Mouse (Mus musculus): ENCODE measurements around the gene Cracr2a. TPM values are rescaled to one million over a fixed set of nuclear protein-coding genes. Genes with fewer than 3 reads are reported as not detected.
A peak's percentile ranks its signal among the peaks of the same experiment; 100 is the strongest.

Cracr2a gene
- total RNA-seq, 2 experiments from 2014 or later: 1.4 to 2.0 TPM

DNA sequence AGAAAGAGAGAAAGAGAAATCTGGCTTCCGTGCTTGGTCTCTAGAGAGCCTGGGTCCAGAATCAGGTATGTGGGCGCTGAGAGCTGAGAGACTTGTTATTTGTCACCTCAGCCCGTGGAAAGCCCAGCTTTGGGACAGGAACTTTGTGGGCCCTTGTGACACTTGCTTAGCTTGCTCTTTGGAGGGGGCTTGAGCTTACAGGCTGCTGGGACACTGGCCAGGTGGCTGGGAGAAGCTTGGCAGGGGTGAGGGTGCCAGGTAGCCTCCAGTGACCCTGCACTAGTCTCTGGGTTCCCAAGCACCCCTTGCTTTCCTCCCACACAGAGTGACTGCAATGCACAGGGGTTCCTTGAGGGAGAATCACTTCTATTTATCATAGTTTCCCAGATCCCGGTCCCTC, 2.4 kb downstream of the Cracr2a start:
- DNase-seq (ENCODE audit: low spot score in 2 of 2): no peak

DNA sequence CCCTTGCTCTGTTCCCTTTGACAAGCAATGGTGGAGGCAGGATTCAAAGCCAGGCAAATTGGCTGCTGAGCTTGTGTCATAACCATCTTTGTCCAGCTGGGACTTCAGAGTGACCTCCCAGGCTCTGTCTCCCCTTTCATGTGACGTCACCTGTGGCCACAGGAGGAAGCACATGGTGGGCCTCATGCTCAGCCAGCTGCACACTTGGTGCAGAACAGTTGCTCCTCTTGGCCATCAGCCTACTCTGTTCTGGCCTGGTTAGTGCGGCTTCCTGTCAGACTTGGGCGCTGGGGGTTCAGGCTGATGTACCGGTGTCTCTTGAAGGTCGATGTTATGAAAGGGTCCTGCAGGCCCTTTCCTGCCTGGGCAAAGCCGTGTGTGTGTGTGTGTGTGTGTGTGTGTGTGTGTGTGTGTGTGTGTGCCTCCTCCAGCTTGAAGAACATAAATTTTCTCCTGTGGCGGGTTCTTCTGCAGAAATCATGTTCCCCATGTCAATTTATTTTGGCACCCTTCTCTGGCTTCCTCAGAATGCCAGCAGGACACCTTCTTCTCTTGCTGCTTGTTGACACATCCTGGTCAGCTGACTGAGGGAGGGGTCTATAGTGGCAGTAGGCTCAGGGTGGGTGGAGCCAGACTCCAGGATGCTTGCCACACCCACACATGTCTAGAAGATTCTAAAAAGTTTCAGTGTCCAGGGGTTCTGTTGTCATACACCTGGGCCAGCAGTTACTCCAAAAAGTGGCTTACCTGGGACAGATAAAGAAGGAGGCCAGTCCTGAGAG, 5.0 kb downstream of the Cracr2a start:
- peak in 1 of 2 experiments; percentile 64 for DNase-seq (ENCODE audit: low spot score in 2 of 2)

DNA sequence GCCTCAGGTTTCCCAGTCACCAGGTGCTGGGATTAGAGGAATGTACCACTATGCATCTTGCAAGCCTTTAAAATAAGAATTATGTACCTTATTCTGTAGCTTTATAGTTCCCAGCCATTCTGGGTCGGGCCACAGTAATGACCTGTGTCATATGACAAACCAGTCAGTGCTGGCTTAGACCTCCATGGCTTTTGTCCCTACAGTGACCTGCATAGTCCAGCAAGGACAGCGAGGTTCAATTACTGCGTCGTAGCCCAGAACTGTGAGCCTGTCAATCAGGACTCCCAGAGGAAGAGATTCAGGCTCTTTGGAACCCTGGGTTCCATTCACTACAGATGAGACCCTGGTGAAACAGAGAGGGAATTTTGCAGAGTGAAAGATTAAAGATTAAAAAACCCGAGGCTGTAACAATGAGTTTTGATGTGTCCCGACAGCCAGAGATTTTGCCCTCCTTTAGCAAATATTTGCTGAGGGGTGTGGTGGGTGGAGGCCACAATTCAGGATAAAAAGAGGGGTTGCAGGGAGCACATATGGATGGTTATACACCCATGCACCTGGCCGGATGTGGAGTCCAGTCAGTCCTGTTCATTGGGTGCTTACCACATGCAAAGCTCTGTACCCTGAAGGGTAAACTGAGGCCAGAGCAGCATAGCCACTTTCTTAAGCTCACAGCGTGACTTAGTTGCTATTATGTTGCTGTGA, 10.9 kb downstream of the Cracr2a start:
- DNase-seq (ENCODE audit: low spot score in 2 of 2): no peak

DNA sequence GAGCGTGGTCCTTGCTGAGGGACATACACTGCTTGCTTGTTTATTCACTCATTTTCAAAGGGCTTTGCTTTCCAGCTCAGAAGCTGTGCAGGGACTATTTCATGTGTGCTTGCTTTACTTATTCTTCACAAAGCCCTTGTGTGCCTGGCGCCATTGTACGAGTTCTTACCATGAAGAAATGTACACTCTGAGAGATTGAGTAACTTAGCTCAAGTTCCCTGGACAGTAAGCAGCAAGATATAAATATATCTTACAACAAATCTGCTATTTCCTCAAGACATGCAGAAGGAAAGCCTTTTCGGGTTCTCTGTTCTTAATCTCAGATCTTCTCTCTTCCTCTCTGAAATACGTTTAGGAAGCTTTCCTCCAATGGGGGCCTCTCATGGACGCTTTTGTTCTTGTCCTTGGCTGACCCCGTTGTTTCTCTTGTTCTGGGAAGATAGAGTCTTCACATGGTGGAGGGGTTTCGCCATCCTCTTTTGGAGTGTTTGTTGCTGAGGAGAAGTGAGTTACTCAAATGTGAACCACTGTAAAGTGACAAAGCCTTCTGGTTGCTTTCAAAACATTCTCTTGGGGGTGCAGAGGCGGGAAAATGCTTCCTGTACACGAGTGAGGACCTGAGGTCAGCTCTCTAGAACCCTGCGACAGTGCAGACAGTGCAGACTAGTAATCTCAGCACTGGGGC, 12.8 kb downstream of the Cracr2a start:
- DNase-seq (ENCODE audit: low spot score in 2 of 2): no peak

DNA sequence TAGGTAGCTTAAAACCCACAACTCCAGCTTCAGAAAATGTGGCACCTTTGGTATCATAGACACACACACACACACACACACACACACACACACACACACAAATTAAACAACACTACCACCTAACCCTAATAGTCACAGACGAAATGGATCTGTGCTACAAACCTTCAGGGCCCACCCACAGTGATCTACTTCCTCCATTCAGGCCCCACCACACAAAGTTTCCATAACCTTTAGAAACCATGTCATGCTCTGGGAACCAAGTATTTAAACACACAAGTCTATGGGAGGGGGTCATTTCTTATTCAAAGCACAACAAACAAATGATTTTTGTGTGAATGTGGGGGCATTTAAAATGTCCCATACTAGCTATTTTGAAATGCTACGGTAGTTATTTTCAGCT, 14.1 kb downstream of the Cracr2a start:
- no peak for DNase-seq (ENCODE audit: low spot score in 2 of 2)

DNA sequence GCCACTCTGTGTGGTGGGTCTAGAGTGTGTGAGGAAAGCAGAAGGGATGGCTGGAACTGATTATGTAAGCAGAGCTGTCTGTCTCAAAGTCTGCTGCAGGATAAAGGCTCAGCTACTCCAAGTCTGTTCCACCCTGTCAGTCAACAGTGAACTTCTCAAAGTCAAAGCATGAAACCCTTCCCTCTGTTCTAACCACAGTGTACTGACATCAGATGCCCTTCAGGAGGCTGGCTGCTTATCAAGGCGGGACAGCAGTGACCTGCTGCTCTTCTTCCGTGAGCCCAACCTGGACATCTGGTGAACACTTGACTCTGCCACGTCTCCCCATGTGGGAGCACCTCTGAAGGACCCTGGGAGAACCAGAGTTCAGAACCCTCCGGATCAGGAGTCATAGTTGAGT, 16.6 kb downstream of the Cracr2a start:
- no peak for DNase-seq (ENCODE audit: low spot score in 2 of 2)

DNA sequence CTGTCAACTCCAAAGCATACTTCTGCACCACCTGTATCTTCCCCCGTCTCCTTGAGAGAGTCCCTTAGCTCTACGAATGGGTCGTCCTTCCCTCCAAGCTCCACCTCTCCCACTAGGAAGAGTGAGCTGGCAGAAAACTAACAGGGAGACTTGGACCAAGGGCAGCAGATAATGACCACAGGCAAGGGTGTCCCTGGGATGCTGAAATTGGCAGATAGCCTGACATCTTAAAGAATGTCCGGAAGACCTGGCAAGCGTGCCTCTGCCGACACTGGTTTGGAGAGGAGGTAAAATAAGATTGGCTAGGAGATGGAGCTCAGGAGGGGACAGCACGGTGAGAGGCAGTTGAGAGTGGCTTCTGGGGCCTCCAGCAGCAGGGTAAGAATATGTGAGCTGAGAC, 17.2 kb downstream of the Cracr2a start:
- no peak for DNase-seq (ENCODE audit: low spot score in 2 of 2)

DNA sequence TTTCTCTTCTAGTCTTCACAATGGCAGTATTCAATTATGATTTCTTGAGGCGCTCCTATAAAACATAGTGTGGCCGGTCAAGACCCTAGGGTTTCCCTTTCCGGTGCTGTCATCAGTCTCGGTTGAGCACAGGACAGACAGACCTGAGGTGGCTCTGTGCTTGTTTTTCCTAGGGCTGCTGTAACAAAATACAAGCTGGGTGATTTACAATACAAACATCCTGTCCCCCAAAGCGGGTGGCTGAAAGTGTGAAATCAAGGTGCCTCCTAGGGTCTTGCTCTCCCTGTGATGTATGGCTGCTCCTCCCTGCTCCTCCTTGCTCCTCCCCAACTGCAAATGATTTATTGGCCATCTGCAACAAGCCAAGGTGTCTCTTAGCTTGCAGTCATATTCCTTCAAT, 17.7 kb downstream of the Cracr2a start:
- DNase-seq (ENCODE audit: low spot score in 2 of 2): no peak

DNA sequence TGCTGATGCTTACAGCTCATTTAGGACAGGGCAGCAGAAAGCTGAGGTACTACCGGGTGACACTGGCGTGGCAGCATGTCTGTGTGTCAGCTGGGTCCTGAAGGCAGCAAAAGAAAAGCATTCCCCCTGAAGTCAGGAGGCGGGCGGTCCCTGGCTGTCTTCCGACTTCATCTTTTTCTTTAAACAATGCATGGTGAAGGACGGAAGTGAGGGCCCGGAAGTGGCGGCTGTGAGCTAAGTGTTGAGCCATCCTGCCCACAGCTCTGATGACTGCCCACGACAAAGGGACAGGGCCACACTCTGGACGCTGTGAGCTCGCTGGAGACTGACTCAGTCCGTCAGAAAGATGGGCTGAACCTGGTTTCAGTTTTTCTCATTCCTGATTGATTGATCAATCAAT, 20.8 kb downstream of the Cracr2a start:
- no peak for DNase-seq (ENCODE audit: low spot score in 2 of 2)

DNA sequence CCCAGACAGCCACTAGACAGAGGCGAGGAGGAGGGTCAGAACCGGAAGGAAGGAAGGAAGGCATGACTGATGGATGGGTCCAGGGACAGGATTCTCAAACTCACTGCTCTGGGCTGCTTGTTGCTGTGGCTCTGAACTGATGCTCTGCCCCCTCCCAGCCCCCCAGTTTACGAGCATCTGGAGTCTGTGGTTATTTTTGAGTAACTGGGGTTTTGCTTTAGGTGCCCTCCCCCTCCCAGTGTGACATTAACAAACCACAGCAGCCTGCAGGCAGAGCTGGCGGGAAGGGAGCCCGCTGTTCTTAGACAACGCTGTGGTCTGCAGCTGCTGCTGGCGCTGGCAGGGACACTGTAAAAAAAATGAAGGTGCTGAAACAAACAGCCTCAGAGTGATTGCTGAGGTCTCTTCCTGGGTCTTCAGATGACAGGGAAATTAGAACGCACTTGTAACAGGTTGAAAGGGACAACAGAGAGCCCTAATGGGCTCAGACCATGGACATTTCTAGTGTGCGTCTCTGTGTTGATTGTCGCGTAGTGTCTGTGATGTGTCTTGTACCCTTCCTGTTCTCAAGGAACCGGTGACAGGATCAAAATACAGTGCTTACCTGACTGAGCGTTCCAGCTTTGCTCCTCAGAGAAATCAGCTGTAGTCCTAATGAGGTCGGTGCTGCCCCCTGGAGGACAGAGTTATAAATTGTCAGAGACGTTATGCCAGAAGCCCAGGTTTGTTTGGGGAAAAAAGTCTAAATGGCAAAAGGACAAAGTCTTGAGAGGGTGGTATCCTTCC, 21.4 kb downstream of the Cracr2a start:
- peak; percentile 39 to 80 for DNase-seq (ENCODE audit: low spot score in 2 of 2)

DNA sequence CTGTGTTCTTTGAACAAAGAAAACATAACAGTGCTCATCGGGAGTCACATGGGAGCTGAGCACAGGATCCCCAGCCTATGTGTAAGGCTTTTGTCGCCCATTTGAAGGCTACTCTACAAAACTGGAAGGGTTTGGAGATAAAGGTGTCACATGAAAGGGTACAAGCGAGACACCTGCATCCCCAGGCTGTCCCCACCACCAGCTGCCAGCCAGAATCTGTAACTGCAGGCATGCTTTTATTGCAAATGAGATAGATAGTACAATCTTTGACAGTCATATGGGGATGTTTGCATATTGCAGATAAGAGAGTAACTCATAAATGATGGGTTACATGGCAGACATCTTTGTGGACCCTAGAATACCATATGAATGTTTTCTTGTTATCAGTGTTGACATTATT, 30.3 kb downstream of the Cracr2a start:
- DNase-seq (ENCODE audit: low spot score in 2 of 2): no peak

DNA sequence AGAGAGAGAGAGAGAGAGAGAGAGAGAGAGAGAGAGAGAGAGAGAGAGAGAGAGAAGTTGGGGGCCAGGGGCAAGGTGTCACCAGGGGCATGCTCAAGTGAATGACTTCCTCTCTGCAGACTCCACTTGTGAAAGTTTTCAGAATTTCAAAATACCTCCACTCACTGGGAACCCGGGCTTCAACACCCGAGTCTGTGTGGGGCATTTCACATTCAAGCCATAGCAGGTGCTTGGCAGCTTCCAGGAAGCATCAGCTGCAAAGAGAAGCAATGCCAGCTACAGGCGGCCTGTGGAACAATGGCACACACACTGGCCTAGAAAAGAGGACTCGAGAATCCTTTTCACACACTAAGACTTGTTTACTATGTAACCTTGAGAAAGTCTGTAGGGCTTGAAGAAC, 32.3 kb downstream of the Cracr2a start:
- DNase-seq (ENCODE audit: low spot score in 2 of 2): no peak

DNA sequence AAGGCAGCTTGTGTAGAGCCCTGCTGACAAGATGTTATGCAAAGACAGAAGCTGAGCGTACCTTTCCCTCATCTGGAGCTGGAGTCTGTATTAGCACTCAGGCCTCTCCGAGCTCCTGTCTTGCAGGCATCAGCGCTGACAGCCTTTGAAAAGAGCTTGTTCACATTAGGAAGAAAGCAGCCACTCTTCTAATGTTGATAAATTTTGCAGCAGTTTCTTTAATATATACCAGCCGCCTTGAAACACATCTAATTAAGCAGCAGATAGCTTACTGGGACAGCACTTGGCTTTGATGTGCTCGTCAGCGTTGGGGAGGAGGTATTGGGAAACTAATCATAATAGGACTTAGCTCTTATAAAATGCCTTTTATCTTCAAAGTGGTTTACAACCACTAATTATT, 38.1 kb downstream of the Cracr2a start:
- no peak for DNase-seq (ENCODE audit: low spot score in 2 of 2)

DNA sequence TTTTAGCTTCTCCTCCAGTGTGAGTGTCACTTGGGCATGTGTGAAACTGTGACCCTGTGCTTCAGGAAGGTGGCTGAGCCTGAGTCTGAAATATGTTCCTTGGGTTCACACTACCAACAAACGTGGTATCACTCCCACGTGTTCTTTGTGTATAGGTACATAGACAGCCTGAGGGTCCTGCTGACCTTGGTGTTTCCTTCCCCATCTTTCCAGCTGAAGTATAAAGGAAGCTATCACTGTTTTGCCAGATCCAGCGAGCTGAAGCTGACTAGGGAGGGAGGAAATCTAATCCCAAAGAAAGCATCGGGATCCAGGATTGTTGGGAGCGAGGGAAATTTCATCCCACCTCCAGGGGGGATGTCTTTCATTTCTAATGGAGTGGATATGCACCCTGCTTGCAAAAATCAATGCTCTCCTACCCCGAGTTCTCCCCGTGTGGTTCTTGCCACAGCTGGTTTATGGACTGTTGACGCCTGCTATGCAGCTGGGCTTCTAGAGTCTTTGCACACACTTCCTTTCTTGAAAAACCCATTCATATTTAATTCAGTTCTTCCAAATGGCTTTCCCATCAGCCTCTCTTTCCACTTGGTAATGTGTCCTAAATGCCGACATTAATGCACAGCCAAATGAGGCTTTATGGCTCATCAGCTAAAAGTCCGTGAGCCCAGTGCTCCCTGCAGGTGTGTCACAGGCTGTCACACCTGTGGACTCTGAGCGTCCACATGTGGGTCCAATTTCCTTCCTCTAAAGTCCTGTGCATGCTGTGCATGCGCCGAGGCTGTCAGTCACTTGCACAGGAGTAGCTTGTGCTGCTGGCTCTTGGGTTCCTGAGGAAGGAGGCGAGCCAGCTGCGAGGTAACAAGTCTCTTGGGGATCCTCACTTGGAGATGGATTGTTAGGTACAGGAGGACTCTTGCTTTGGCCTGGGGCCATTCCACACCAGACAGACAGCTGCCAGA, 44.2 kb downstream of the Cracr2a start:
- DNase-seq (ENCODE audit: low spot score in 2 of 2): no peak

DNA sequence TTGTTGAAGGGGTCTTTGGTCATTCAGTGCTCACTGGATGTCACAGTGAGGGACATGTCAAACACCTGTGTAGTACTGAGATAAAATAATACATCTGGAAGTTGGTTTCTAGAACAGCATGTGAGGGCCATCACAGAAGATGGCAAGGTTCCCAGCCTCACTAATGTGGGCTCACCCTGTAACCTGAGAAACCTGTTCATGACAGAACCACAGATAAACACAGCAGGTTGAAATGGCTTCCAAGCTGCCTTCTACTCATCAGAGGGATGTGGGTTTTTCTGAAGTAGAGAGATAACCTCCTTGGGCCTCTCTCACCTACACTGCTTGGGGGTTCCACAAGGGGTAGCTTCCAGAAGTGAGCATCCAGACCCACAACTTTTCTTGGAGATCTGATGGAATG, 48.5 kb downstream of the Cracr2a start:
- no peak for DNase-seq (ENCODE audit: low spot score in 2 of 2)

DNA sequence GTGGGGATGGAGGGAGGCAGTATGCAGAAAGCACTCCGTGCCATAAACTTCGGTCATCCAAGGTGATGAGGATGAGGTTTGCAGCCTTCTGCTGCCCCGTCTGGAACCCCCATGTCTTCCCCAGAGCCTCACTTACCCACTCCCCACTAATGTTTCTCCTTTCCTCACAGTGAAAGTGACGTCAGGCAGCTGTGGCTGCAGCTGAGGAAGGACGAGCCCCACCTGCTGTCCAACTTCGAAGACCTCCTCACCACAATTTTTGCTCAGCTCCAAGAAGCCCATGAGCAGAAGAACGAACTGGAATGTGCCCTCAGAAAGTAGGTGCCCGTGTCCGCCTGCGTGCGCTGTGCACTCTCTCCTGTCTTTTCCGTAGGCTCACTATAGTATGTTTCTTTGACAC, 50.1 kb downstream of the Cracr2a start:
- DNase-seq (ENCODE audit: low spot score in 2 of 2): no peak

DNA sequence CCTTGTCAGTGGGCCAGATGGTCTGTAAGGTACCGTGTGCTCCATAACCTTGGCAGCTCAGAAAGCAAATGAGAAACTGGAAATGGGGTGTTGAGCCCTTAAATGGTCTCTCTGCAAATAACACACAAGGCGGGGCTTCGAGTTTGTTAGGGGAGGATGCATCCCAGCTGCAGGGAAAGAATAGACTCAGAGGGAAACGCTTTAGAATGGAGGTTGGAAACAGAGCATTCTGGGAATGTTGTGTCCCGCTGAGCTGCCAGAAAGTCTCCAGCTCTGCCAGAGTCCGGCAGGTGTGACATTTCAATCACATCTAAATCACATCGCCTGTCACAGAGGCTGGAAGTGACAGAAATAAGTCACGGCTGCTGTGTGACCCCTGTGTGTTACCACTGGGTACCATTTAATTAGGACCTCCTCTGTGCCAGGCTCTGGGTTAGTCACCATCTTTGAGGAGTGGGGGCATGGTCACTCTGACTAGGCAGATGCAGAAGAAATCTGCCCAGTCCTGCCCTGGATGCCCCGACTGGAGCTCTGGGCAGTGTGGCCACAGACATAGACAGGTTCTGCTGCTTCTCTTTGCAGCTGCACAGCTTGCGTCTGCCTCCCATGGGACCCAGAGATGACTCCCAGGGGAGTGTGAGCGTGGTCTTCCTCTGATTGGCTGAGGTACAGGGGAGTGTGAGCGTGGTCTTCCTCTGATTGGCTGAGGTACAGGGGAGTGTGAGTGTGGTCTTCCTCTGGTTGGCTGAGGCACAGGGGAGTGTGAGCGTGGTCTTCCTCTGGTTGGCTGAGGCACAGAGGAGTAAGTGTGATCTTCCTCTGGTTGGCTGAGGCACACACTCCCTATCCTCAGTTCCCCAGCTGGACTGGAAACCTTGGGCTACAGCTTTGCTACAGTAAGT, 53.2 kb downstream of the Cracr2a start:
- DNase-seq (ENCODE audit: low spot score in 2 of 2): peak in 1 of 2 experiments; percentile 37

DNA sequence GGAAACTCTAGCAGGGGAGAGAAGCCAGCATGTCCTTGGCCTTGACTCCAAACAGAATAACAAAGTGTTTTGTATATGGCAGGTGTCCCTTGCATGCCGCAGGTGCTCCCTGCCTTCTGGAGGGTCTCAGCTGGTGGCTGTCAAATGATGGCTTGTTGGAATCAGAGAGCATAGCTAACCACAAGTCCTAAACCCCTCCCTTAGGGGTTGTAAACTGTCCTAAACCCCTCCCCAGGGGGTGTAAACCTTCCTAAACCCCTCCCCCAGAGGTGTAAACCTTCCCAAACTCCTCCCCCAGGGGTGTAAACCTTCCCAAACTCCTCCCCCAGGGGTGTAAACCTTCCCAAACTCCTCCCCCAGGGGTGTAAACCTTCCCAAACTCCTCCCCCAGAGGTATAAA, 55.5 kb downstream of the Cracr2a start:
- no peak for DNase-seq (ENCODE audit: low spot score in 2 of 2)

Measured in gastrocnemius, postnatal 4 days (tissue).